ENCODE assay signal across 9 mouse cellular contexts in genomic region chr2:93198846-93199245, GRCm38 (mm10). TPM values are rescaled to one million over a fixed set of nuclear protein-coding genes. Genes with fewer than 3 reads are reported as not detected.
DNase-seq lines count a peak whose midpoint lies in the region; ATAC-seq lines count a peak whose summit lies in the region.
"Had no signal": no experiment of that assay in that cellular context is flagged by ENCODE, and none has a peak within 500 bp of the region (broad histone marks: within the 10 kb centered on the region; RNA-seq: fewer than 3 reads in every experiment).

No protein-coding gene starts in this region.

- 14% methylated on average over 3 of the region's 3 CpGs for WGBS in hindbrain, embryonic 14.5 days

- no peaks in the 10 kb centered on the region for H3K9me3 ChIP-seq in hindbrain, embryonic 14.5 days (ENCODE audit: control insufficient read depth, low read length)
- H3K9me3 ChIP-seq: limb, embryonic 15.5 days had no signal

- peak; percentile 62 for ATAC-seq in hindbrain, embryonic 14.5 days (ENCODE audit: low FRiP score)

- DNase-seq in Muller cell, postnatal 12 days (ENCODE audit: inconsistent ontology term): peak; percentile 54
- peak; percentile 97 for DNase-seq in cerebellum, adult 8-10 months
- peak; percentile 70 to 91 for DNase-seq in frontal cortex, postnatal 10 days (ENCODE audit: low spot score in 2 of 2)
- peak; percentile 97 for DNase-seq in hindbrain, embryonic 14.5 days (ENCODE audit: low spot score)
- peak; percentile 99 for DNase-seq in layer of hippocampus, postnatal 10 days (ENCODE audit: low spot score in 2 of 2)
- peak; percentile 95 for DNase-seq in lung, postnatal 10 days
- DNase-seq in ovary, postnatal 36 days (ENCODE audit: low spot score): peak; percentile 88
- peak; percentile 97 for DNase-seq in thymus, postnatal 25 days

- H3K4me2 ChIP-seq in hindbrain, embryonic 14.5 days (replicated peaks): no peak overlapping the region
- H3K4me2 ChIP-seq: limb, embryonic 15.5 days had no signal

- no peak overlapping the region for H3K4me3 ChIP-seq in hindbrain, embryonic 14.5 days (replicated peaks; ENCODE audit: low read length)
- H3K4me3 ChIP-seq: limb, embryonic 15.5 days had no signal

- no peak overlapping the region for H3K27ac ChIP-seq in hindbrain, embryonic 14.5 days
- H3K27ac ChIP-seq: limb, embryonic 15.5 days had no signal

- H3K36me3 ChIP-seq in hindbrain, embryonic 14.5 days (replicated peaks; ENCODE audit: control insufficient read depth, insufficient read depth): peaks cover 54% of the 10 kb centered on the region

- peaks cover 14% of the 10 kb centered on the region for H3K4me1 ChIP-seq in hindbrain, embryonic 14.5 days (replicated peaks; ENCODE audit: control insufficient read depth, insufficient read depth, low read length)

- H3K9ac ChIP-seq in hindbrain, embryonic 14.5 days: no peak overlapping the region
- H3K9ac ChIP-seq: limb, embryonic 15.5 days had no signal

- H3K27me3 ChIP-seq in hindbrain, embryonic 14.5 days (ENCODE audit: control insufficient read depth, insufficient read depth, low read length): no peaks in the 10 kb centered on the region
- H3K27me3 ChIP-seq: limb, embryonic 15.5 days had no signal

RNA-seq across cellular contexts. Expression of gene Trp53i11, which starts 11.5 kb away (rescaled TPM):
- polyA plus RNA-seq in hindbrain, embryonic 14.5 days (2014; fragmentation: Nextera tagmentation; extraction: Ambion mirVana): 99.4 and 106 TPM in 2 replicates
- 10 to 100 TPM; 50.8 to 51.5 TPM for total RNA-seq in layer of hippocampus, postnatal 10 days (2021)
